Mouse (Mus musculus) forebrain, embryonic 11.5 days (tissue): Measurements from ENCODE around the gene Ssbp3. TPM values are rescaled to one million over a fixed set of nuclear protein-coding genes. Genes with fewer than 3 reads are reported as not detected.

Experiments used
- ATAC-seq: fragments of 200-750 bp; cut with Nextera tagmentation; replicated peaks from 2 replicates; pipeline ENCODE4 v1.8.0; 2017; ENCODE audit warnings: moderate TSS enrichment; ENCODE audit not compliant: low FRiP score
- DNase-seq: peaks from one replicate; pipeline ENCODE4 v3.0.0-alpha.2; 2017; ENCODE audit warnings: low spot score
- H3K27ac ChIP-seq: fragments of 300-500 bp; sonication (generic); 2 replicates; pipeline ENCODE4 v1.5.1; 2014; ENCODE audit warnings: low read depth, low read length
- H3K27me3 ChIP-seq: fragments of 300-500 bp; sonication (generic); 2 replicates; pipeline ENCODE4 v1.6.1; 2014; ENCODE audit warnings: mild to moderate bottlenecking, low read length, mixed read lengths; ENCODE audit not compliant: control insufficient read depth, insufficient read depth
- H3K36me3 ChIP-seq: fragments of 300-500 bp; sonication (generic); 2 replicates; pipeline ENCODE4 v1.6.1; 2014; ENCODE audit warnings: mild to moderate bottlenecking, low read length, moderate library complexity, mixed read lengths; ENCODE audit not compliant: control insufficient read depth, insufficient read depth
- H3K4me1 ChIP-seq: fragments of 300-500 bp; sonication (generic); replicated peaks from 2 replicates; pipeline ENCODE4 v1.6.1; 2014; ENCODE audit warnings: low read length, mixed read lengths; ENCODE audit not compliant: control insufficient read depth, insufficient read depth
- H3K4me2 ChIP-seq: fragments of 300-500 bp; sonication (generic); 2 replicates; pipeline ENCODE4 v1.6.1; 2014; ENCODE audit warnings: low read depth, mild to moderate bottlenecking, low read length, moderate library complexity, mixed read lengths; ENCODE audit not compliant: severe bottlenecking
- H3K4me3 ChIP-seq: fragments of 300-500 bp; sonication (generic); 2 replicates; pipeline ENCODE4 v1.5.1; 2014; ENCODE audit warnings: low read depth, low read length
- H3K9ac ChIP-seq: fragments of 300-500 bp; sonication (generic); 2 replicates; pipeline ENCODE4 v1.6.1; 2014; ENCODE audit warnings: low read length
- H3K9me3 ChIP-seq: fragments of 300-500 bp; sonication (generic); 2 replicates; pipeline ENCODE4 v1.6.1; 2016; ENCODE audit warnings: low read length, mixed read lengths; ENCODE audit not compliant: control insufficient read depth
- WGBS: fragments of 180-500 bp; shearing (Covaris S2); extraction: QIAGEN DNeasy Blood & Tissue Kit; methylation state at CpG from one replicate; pipeline ENCODE4 v1.1.7; 2014; 5-methylcytosine and 5-hydroxymethylcytosine counted together
- polyA plus RNA-seq: library from polyadenylated mRNA; unstranded; fragments of >200 nt; fragmentation: Nextera tagmentation; extraction: Ambion mirVana; gene quantifications from 2 replicates; pipeline ENCODE4 v1.2.1, GENCODE M21; 2014

Gene Ssbp3
- polyA plus RNA-seq, 1 experiment from 2014 or later, result 135 TPM

GRCm38 (mm10) chr4:106985899-106986832 lies 75.7 kb downstream of the Ssbp3 start:
- Histone ChIP-seq H3K9ac (peak overlapping the region; percentile 13), H3K27me3 (no peaks in the 10 kb centered on the region), H3K9me3 (no peaks in the 10 kb centered on the region), H3K4me3 (no peak overlapping the region), H3K4me2 (0 out of 2 replicates have a peak overlapping the region, but pooled peaks have one; percentile 12), H3K4me1 (peaks cover 51% of the 10 kb centered on the region), H3K36me3 (no peaks in the 10 kb centered on the region), H3K27ac (peak overlapping the region; percentile 51; the same call in 1 of the 2 replicates)
- ATAC-seq (no peak), DNase-seq (no peak)
- WGBS, result 24% methylated on average over 15 of the region's 15 CpGs

GRCm38 (mm10) chr4:106987725-106988364 lies 77.3 kb downstream of the Ssbp3 start:
- H3K4me1 ChIP-seq, result peaks cover 51% of the 10 kb centered on the region
- H3K36me3 ChIP-seq, result no peaks in the 10 kb centered on the region
- H3K4me2 ChIP-seq, result no peak overlapping the region
- WGBS, result 16% methylated on average over 7 of the region's 7 CpGs
- no peak overlapping the region for H3K9ac ChIP-seq
- ATAC-seq (0 out of 2 replicates have a peak, but pooled peaks have one; percentile 28), DNase-seq (peak; percentile 80)
- peak overlapping the region; percentile 81 for H3K27ac ChIP-seq
- H3K4me3 ChIP-seq, result no peak overlapping the region
- no peaks in the 10 kb centered on the region for H3K27me3 ChIP-seq
- no peaks in the 10 kb centered on the region for H3K9me3 ChIP-seq

GRCm38 (mm10) chr4:106988886-106989225 lies 78.4 kb downstream of the Ssbp3 start:
- no peaks in the 10 kb centered on the region for H3K9me3 ChIP-seq
- DNase-seq, result no peak
- no peaks in the 10 kb centered on the region for H3K27me3 ChIP-seq
- H3K27ac ChIP-seq, result peak overlapping the region; percentile 81
- ATAC-seq, result no peak
- H3K4me1 ChIP-seq, result peaks cover 48% of the 10 kb centered on the region
- H3K4me2 ChIP-seq, result 0 out of 2 replicates have a peak overlapping the region, but pooled peaks have one; percentile 6
- no peak overlapping the region for H3K4me3 ChIP-seq
- peak overlapping the region; percentile 47 for H3K9ac ChIP-seq
- H3K36me3 ChIP-seq, result no peaks in the 10 kb centered on the region
- 23% methylated on average over 6 of the region's 6 CpGs for WGBS

- H3K36me3 ChIP-seq, result no peaks in the 10 kb centered on the region
- H3K27me3 ChIP-seq, result no peaks in the 10 kb centered on the region
- H3K27ac ChIP-seq, result peak overlapping the region; percentile 81
- H3K4me2 ChIP-seq, result peak overlapping the region; percentile 19; the same call in 1 of the 2 replicates
- H3K4me1 ChIP-seq, result peaks cover 44% of the 10 kb centered on the region
- ATAC-seq, result peak; percentile 75
- no peak overlapping the region for H3K4me3 ChIP-seq
- WGBS, result 8% methylated on average over 10 of the region's 10 CpGs
- peak; percentile 74 for DNase-seq
- H3K9ac ChIP-seq, result peak overlapping the region; percentile 47; the same call in 1 of the 2 replicates
- H3K9me3 ChIP-seq, result no peaks in the 10 kb centered on the region
Observed at GRCm38 (mm10) chr4:106989226-106989983, 78.9 kb downstream of the Ssbp3 start.

GRCm38 (mm10) chr4:106993053-106993452 lies 82.6 kb downstream of the Ssbp3 start:
- H3K4me1 ChIP-seq, result peaks cover 23% of the 10 kb centered on the region
- no peaks in the 10 kb centered on the region for H3K9me3 ChIP-seq
- no peak overlapping the region for H3K4me2 ChIP-seq
- no peaks in the 10 kb centered on the region for H3K27me3 ChIP-seq
- 88% methylated on average over 5 of the region's 5 CpGs for WGBS
- DNase-seq (no peak), ATAC-seq (no peak)
- H3K36me3 ChIP-seq, result no peaks in the 10 kb centered on the region
- no peak overlapping the region for H3K4me3 ChIP-seq
- H3K27ac ChIP-seq, result no peak overlapping the region
- H3K9ac ChIP-seq, result no peak overlapping the region

GRCm38 (mm10) chr4:106994252-106994651 lies 83.8 kb downstream of the Ssbp3 start:
- peaks cover 13% of the 10 kb centered on the region; the same call in 1 of the 2 replicates for H3K4me1 ChIP-seq
- H3K4me3 ChIP-seq, result no peak overlapping the region
- no peak overlapping the region for H3K4me2 ChIP-seq
- no peak overlapping the region for H3K9ac ChIP-seq
- no peak for DNase-seq
- H3K9me3 ChIP-seq, result no peaks in the 10 kb centered on the region
- H3K27me3 ChIP-seq, result no peaks in the 10 kb centered on the region
- no peak for ATAC-seq
- no peaks in the 10 kb centered on the region for H3K36me3 ChIP-seq
- no peak overlapping the region for H3K27ac ChIP-seq
- WGBS, result 86% methylated on average over 5 of the region's 5 CpGs

GRCm38 (mm10) chr4:106995069-106995468 lies 84.6 kb downstream of the Ssbp3 start:
- Histone ChIP-seq H3K9me3 (no peaks in the 10 kb centered on the region), H3K36me3 (no peaks in the 10 kb centered on the region), H3K4me2 (no peak overlapping the region), H3K27me3 (no peaks in the 10 kb centered on the region), H3K27ac (no peak overlapping the region), H3K4me3 (no peak overlapping the region), H3K9ac (no peak overlapping the region), H3K4me1 (peaks cover 9% of the 10 kb centered on the region; the same call in 1 of the 2 replicates)
- DNase-seq, result no peak
- no peak for ATAC-seq
- WGBS, result 92% methylated on average over 6 of the region's 6 CpGs

GRCm38 (mm10) chr4:106995513-106995912 lies 85.0 kb downstream of the Ssbp3 start:
- WGBS, result 88% methylated on average over 5 of the region's 5 CpGs

More at GRCm38 (mm10) chr4:106995513-106995912, 85.0 kb downstream of the Ssbp3 start:
- Histone ChIP-seq H3K4me2 (no peak overlapping the region), H3K9ac (no peak overlapping the region), H3K4me3 (no peak overlapping the region), H3K36me3 (no peaks in the 10 kb centered on the region), H3K27me3 (no peaks in the 10 kb centered on the region), H3K9me3 (no peaks in the 10 kb centered on the region), H3K27ac (no peak overlapping the region), H3K4me1 (peaks cover 13% of the 10 kb centered on the region; the same call in 1 of the 2 replicates)
- ATAC-seq (no peak), DNase-seq (no peak)
